Mouse (Mus musculus) lung, postnatal 10 days (tissue): ENCODE measurements around the gene Cyp11a1.
A peak's percentile ranks its signal among the peaks of the same experiment; 100 is the strongest.

Source experiments
- DNase-seq: peaks from one replicate; pipeline ENCODE4 v3.0.0; 2021

The Cyp11a1 gene

DNA sequence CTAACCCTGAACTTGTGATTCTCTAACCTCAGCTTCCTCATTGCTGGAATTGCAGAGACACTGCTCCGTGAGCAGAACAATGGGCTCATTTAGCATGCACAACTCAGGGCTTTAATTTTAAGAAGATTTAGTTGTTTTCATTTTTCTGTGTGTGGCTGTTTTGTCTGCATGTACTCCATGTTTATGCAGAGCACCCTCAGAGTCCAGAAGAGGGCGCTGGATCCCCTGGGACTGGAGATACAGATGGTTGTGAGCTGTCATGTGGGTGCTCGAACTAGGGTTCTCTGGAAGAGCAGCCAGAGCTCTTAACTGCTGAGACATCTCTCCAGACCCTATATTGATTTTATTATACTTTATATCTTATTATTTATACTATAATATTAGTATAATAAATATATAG lies 3.4 kb downstream of the Cyp11a1 start:
- DNase-seq, result no peak

GRCm38 (mm10) chr9:58011027-58011426 lies 4.8 kb downstream of the Cyp11a1 start:
- no peak for DNase-seq

DNA sequence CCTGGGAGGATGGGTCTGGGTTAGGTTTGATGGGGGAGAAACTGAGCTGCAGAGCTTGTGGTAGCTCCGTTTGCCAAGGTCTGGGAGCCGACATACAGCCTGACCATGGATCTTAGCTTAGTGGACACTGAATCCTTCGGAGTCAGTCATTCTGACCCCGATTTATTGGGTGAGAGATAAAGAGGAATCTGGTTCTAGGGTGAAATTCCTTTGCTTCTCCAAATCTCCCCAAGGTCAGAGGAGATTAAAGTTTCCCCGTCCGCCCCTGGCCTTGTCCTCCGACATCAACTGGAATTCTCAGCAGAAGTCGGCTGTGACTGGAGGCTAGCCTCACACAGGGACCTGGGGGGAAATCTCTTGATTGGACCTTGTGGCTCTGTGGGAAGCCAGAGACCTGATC lies 5.3 kb downstream of the Cyp11a1 start:
- DNase-seq, result no peak

- no peak for DNase-seq
Observed at GRCm38 (mm10) chr9:58012486-58012885, 6.3 kb downstream of the Cyp11a1 start.

GRCm38 (mm10) chr9:58012935-58013334 lies 6.7 kb downstream of the Cyp11a1 start:
- no peak for DNase-seq

GRCm38 (mm10) chr9:58014393-58015160 lies 8.4 kb downstream of the Cyp11a1 start:
- no peak for DNase-seq

DNA sequence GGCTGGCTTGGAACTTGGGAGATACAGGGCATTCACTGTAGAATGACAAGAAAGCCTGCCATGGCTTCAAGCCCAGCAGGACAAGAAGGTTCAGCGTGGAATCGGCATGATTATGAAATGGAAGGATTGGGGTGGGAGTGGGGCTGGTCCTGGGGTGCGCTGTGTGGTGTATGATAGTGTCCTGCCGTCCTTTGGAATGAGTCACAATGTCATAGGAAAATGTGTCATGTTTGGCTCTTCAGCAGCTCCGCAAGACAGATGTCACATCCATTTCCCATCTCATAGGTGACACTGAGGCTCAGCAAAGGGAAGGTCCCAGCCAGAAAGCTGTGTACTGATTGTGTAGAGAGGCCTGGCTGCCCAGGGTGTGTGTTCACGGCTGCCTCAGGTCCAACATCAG lies 9.6 kb downstream of the Cyp11a1 start:
- no peak for DNase-seq

DNA sequence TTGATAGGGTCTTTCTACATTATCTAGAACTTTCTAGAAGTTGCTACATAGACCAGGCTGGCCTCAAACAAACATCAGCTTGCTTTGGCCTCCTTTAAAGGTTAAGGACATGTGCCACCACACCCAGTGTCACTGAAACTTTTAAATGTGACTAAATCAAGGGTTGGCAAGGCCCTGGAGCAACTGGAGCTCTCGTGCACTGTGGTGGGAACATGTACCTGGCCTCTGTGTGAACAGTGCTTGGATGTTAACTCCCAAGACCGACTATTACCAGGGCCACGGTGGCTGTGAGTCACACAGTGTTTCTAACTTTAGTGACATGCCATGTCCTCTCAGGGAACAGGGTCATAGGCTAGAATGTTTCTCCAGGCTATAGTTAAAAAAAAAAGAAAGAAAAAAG lies 10.8 kb downstream of the Cyp11a1 start:
- no peak for DNase-seq

- no peak for DNase-seq
Observed at GRCm38 (mm10) chr9:58018385-58018784, 12.2 kb downstream of the Cyp11a1 start.

DNA sequence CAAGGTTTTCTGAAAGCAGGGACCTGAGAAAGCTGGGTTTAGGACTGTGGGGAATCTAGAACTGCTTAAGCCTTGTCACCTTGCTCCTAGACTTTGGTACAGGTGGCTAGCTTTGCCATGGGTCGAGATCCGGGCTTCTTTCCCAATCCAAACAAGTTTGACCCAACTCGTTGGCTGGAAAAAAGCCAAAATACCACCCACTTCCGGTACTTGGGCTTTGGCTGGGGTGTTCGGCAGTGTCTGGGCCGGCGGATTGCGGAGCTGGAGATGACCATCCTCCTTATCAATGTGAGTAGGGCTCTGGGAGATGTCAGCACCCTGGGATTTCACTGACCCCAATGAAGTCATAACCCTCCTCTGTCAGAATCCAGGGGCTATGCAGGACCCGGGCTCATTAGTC lies 19.8 kb downstream of the Cyp11a1 start:
- no peak for DNase-seq

- no peak for DNase-seq
Observed at GRCm38 (mm10) chr9:58027426-58028180, 21.4 kb downstream of the Cyp11a1 start.

GRCm38 (mm10) chr9:58028841-58029240 lies 22.6 kb downstream of the Cyp11a1 start:
- DNase-seq, result no peak

DNA sequence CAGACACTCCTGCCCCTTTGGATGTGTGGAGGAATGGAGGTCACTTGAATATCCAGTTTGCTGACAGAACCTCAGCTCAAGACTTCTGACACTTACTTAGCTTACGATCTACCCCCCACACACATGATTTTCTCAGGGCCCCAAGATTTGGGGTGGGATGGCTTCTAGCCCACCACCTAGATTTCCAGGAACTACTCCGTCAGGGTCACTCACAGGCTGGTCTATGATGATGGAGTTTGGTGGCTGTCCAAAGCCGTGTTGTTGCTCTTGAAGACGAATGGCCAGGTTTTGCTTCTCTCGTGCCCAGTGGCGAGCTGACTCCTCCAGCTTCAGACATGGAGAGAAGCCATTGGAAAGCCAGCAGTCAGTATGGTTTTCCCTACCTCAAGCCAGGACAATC lies 23.4 kb downstream of the Cyp11a1 start:
- DNase-seq, result no peak

DNA sequence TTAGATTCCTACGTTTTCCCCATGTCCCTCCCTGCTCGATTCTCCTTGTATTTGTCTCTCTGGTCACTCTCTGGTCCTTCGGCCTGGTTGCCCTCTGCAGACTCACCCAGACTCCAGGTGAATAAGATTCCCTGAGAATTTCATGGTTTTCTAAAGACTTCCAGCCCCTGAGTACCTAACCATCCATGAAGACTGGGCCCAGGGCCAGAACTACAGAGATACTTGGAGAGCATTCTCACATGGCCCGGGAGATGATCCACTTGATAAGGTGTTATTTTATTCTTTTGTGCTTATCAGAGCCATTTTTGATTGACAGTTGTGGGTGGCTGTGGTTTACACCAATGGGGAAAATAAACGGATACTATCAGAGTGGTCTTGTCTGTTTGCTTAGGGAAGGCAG lies 25.7 kb downstream of the Cyp11a1 start:
- no peak for DNase-seq

GRCm38 (mm10) chr9:58035519-58035918 lies 29.3 kb downstream of the Cyp11a1 start:
- DNase-seq, result no peak

DNA sequence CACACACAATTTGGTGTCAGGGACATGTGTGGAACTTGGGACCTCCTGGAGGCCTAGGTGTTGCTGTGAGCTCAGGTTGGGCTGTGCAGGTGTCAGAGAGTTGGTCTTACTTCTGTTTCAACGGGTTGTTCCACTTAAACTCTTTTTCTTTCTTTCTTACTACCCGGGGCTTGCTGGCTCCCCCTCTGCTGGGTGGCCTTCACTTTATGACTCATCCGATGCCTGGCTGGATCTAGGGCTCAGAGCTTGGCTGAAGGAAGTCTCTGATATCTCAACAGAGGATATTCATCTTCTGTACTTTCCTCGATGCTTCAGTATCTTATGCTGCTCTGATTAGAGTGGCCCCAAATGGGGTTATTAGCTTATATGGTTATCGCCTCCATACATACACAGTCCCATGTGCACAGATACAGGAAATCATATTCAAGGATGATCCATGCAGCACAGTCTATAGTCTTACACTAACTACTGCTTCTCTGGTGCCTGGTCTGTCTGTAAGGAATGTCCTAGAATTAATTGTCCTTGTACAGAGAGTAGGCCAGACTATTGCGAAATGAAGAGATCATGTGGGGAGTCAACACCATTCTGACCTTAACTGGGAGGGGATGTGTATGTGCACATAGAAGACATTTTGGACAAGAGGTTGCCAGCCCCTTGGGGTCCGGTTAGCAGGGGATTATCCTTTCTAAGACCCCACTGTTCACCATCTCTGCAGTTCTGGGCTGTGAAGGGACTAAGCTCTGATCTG lies 29.9 kb downstream of the Cyp11a1 start:
- DNase-seq, result no peak

DNA sequence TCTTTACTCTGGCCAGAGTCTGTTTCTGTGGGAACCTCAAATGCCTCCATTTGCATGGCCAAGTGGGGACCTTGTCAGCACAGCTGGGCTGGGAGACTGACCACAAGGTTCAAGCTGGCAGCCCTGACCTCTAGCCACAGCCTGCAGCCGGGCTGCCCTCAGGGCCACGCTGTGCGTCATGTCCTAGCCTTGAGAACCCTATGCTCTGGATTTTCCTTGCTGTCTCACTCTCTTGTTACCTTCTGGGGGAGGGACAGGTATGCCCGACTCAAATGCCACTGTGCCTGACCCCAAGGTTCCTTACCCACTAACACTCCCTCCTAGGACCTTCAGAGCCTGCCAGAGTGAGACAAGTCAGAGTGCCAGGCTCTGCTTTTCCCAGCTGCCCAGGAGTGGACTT lies 30.8 kb downstream of the Cyp11a1 start:
- no peak for DNase-seq

- peak; percentile 83 for DNase-seq
Observed at GRCm38 (mm10) chr9:58038500-58039168, 32.4 kb downstream of the Cyp11a1 start.

DNA sequence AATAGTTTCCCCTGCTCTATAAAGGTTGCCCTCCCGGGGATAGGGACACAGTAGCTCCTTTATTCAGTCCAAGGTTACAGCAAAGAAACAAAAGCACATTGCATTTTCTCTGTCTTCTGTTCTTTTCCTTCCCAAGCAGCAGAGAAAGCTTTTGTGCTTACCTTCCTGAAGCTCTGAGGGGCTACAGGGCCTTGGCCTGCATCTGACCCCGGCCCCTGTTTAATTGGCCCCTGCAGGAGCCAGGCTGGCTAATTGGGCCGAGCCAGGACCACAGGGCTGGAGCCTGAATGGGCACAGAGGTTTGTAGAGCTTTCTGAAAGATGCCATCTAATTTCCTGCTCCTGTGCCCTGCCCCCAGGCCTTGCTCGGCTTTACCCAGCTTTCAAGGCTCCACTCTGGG lies 34.8 kb downstream of the Cyp11a1 start:
- DNase-seq, result no peak

DNA sequence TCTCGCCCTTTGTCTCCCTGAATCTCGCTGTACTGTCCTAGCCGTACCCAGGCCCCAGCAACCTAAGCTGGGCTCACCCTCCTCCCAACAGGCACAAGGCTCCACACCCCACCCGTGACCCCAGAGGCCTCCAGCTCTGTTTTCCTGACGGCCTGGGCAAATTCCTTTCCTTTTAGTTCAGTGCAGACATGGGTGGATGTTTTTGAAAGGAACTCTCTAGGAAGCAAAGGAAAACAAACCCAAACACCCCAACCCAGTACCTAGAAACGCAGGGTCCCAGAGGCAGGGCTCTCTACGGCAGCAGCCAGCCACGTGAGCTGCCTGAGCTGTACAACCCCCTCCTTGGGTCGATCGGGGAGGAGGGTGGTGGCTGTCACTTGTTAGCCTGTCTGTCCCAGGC lies 36.2 kb downstream of the Cyp11a1 start:
- no peak for DNase-seq

DNA sequence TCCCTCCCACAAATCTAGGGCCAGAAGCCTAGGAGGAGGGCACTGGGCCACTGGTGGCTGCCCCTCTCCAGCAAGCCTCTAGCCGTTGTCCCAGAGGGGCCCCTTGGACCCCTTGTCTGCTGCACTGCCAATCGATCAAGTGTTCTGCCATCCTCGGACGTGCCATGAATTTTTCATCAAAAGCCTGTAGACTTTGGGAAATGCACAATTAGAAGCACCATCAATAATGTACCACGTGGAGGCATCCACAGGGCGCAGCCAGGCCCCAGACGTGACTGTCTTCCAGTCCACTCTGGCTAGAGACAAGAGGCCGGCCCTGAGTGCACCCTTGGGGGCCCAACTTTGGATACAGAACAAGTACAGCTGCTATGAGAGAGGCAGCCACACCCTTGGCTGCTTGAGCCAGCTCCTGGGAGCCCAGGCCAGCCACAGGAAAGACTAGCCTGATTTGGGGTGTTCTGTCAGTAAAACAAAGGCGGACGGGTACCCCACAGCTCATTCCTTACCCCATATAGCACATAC lies 37.3 kb downstream of the Cyp11a1 start:
- DNase-seq, result no peak

DNA sequence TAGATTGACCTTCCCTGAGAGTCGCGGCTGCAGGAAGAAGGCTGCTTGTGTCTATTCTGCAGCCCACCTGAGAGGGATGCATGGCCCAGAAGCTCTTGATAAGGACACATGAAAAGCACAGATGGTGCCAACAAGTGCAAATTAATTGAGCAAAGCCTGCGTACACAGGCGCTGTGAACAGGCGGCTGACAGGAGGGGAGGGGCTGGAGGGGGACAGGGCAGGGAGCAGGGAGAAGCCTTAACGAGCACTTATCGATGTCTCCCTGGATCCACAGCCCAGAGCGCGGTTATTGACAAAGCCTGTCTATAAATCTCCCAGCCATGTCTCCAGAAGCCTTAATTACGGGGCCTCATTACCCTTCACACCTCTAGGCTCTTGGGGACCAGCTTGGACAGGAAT lies 38.6 kb downstream of the Cyp11a1 start:
- DNase-seq, result no peak

- no peak for DNase-seq
Observed at GRCm38 (mm10) chr9:58045646-58046045, 39.4 kb downstream of the Cyp11a1 start.
